Mouse (Mus musculus): Measurements from ENCODE around the gene Ak5. TPM values are rescaled to one million over a fixed set of nuclear protein-coding genes. Genes with fewer than 3 reads are reported as not detected.

The Ak5 gene
- polyA plus RNA-seq, 1 experiment from 2014 or later, result 5.2 TPM

DNA sequence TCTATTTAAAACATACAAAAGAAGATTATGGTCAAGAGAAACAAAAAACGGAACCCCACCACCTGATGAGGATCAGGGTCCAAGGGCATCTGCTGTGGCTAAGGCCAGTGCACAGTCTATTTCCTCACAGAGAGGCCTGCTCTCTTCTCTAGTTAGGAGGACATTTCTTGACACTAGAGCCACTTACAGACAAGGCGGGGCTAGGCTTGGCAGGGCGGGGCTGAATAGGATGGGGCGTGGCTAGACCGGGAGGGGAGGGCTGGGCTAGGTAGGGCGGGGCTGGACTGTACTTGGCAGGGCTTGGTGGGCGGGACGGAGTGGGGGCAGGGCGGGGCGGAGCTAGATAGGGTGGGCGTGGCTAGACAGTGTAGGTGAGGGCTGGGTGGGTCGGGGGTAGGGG lies 110.5 kb downstream of the Ak5 start:
- CTCF ChIA-PET, result interaction anchor here (1.4 kb wide), 1 partner anchor 10 kb away, joined by 5 read pairs; no protein-coding TSS in a partner anchor

GRCm38 (mm10) chr3:152556919-152557318 lies 111.2 kb downstream of the Ak5 start:
- POLR2A ChIA-PET, result no interaction called here
- DNase-seq (ENCODE audit: low read depth, low spot score) (no peak), ATAC-seq (no peak)
- in situ Hi-C loops (cut with MboI; ENCODE audit: low pct_unique_long_range_greater_than_20kb), result no loop called here
- H3K27me3 ChIP-seq, result no peaks in the 10 kb centered on the region
- CTCF ChIA-PET, result interaction anchor here (0.9 to 1.4 kb wide), 4 partner anchors 9 to 49 kb away, joined by 3 to 5 read pairs (median 4); no protein-coding TSS in a partner anchor
- peak; percentile 69 for TF ChIP-seq CTCF (IDR thresholded peaks at IDR 0.05)

More for the DNA sequence above, 110.5 kb downstream of the Ak5 start:
- no peaks in the 10 kb centered on the region for H3K27me3 ChIP-seq
- ATAC-seq, result no peak
- in situ Hi-C loops (cut with MboI; ENCODE audit: low pct_unique_long_range_greater_than_20kb), result no loop called here
- no peak for TF ChIP-seq CTCF (IDR thresholded peaks at IDR 0.05)
- POLR2A ChIA-PET, result no interaction called here
- no peak for DNase-seq (ENCODE audit: low read depth, low spot score)

GRCm38 (mm10) chr3:152556435-152556834 lies 111.7 kb downstream of the Ak5 start:
- no peak for TF ChIP-seq CTCF (IDR thresholded peaks at IDR 0.05)
- H3K27me3 ChIP-seq, result no peaks in the 10 kb centered on the region
- in situ Hi-C loops (cut with MboI; ENCODE audit: low pct_unique_long_range_greater_than_20kb), result no loop called here
- POLR2A ChIA-PET, result no interaction called here
- ATAC-seq, result peak; percentile 56
- DNase-seq (ENCODE audit: low read depth, low spot score), result no peak
- CTCF ChIA-PET, result interaction anchor here (0.9 to 1.4 kb wide), 4 partner anchors 8 to 48 kb away, joined by 3 to 5 read pairs (median 4); no protein-coding TSS in a partner anchor

DNA sequence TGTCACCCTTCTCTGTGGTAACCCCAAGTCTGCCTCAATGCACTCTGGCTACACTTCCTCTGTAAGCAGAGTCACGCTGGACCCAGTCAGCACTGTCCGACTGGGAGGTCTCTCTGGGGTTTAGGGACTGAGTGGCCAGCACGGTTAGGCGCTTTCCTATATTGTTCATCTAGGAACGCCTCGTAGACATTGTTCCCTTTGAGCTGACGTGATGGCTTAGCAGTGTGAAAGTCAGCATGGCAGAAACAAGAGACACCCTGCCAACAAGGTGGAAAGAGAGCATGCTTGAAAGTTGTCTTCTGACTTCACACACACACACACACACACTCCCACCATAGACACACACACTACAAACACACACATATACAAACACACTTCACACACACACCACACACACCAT lies 112.9 kb downstream of the Ak5 start:
- DNase-seq (ENCODE audit: low read depth, low spot score) (no peak), ATAC-seq (no peak)
- in situ Hi-C loops (cut with MboI; ENCODE audit: low pct_unique_long_range_greater_than_20kb), result no loop called here
- TF ChIP-seq CTCF (IDR thresholded peaks at IDR 0.05), result no peak
- CTCF ChIA-PET, result no interaction called here
- POLR2A ChIA-PET, result no interaction called here
- no peaks in the 10 kb centered on the region for H3K27me3 ChIP-seq

DNA sequence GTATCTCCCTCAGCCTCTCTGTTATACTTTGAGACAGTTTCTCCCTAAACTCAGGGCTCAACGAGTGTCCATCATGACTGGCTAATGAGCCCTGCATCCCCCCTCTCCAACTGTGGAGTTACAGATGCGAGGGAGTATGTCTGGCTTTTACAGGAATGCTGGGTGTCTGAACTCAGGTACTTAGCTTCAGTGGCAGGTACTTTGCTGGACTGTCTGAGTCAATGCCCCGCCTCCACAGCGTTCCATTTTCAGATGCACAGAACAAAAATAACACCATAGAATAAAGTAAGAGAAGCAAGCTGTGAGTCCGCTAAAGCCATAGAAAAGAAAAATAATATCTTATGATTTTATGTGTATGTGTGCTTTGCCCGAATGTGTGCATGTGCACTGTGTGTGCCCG lies 113.8 kb downstream of the Ak5 start:
- POLR2A ChIA-PET, result no interaction called here
- no peak for DNase-seq (ENCODE audit: low read depth, low spot score)
- H3K27me3 ChIP-seq, result no peaks in the 10 kb centered on the region
- ATAC-seq, result no peak
- CTCF ChIA-PET, result no interaction called here
- TF ChIP-seq CTCF (IDR thresholded peaks at IDR 0.05), result no peak
- in situ Hi-C loops (cut with MboI; ENCODE audit: low pct_unique_long_range_greater_than_20kb), result no loop called here

GRCm38 (mm10) chr3:152552641-152553040 lies 115.5 kb downstream of the Ak5 start:
- DNase-seq (ENCODE audit: low read depth, low spot score) (no peak), ATAC-seq (no peak)
- in situ Hi-C loops (cut with MboI; ENCODE audit: low pct_unique_long_range_greater_than_20kb), result no loop called here
- TF ChIP-seq CTCF (IDR thresholded peaks at IDR 0.05), result no peak
- ChIA-PET CTCF (interaction anchor here (1.3 to 2.1 kb wide), 2 partner anchors 10 to 22 kb away, joined by 4 to 5 read pairs; no protein-coding TSS in a partner anchor), POLR2A (no interaction called here)
- no peaks in the 10 kb centered on the region for H3K27me3 ChIP-seq

GRCm38 (mm10) chr3:152550528-152551115 lies 117.5 kb downstream of the Ak5 start:
- no peak for TF ChIP-seq CTCF (IDR thresholded peaks at IDR 0.05)
- in situ Hi-C loops (cut with MboI; ENCODE audit: low pct_unique_long_range_greater_than_20kb), result no loop called here
- POLR2A ChIA-PET, result no interaction called here
- no peak for DNase-seq (ENCODE audit: low read depth, low spot score)
- CTCF ChIA-PET, result interaction anchor here (1.0 kb wide), 1 partner anchor 42 kb away, joined by 3 read pairs; no protein-coding TSS in a partner anchor
- ATAC-seq, result no peak
- no peaks in the 10 kb centered on the region for H3K27me3 ChIP-seq

- in situ Hi-C loops (cut with MboI; ENCODE audit: low pct_unique_long_range_greater_than_20kb), result no loop called here
- H3K27me3 ChIP-seq, result no peaks in the 10 kb centered on the region
- ChIA-PET CTCF (interaction anchor here (1.0 kb wide), 2 partner anchors 10 to 42 kb away, joined by 3 read pairs; no protein-coding TSS in a partner anchor), POLR2A (no interaction called here)
- DNase-seq (ENCODE audit: low read depth, low spot score) (no peak), ATAC-seq (no peak)
- TF ChIP-seq CTCF (IDR thresholded peaks at IDR 0.05), result no peak
Observed at GRCm38 (mm10) chr3:152550031-152550430, 118.1 kb downstream of the Ak5 start.

DNA sequence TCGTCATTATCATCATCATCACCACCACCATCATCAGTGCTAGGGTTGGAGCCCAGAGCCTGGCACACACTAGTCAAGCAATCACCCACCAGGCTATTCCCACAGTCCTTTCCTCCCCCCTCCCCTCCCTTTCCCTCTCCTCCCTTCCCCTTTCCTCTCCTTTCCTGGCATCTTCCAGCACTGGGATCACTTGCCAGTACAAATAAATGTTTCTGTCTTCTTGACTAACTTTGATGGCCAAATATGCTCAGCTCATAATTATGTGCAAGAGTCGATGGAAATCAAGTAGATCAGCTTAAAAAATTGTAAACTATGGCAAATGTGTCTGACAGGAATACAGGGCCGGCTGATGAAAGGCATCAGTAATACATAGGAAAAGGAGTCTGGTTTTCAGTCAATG lies 123.2 kb downstream of the Ak5 start:
- ATAC-seq, result no peak
- no peak for TF ChIP-seq CTCF (IDR thresholded peaks at IDR 0.05)
- ChIA-PET CTCF (interaction anchor here (1.0 to 2.5 kb wide), 3 partner anchors 11 to 21 kb away, joined by 3 to 17 read pairs (median 9); no protein-coding TSS in a partner anchor), POLR2A (interaction anchor here (0.5 kb wide), 1 partner anchor 38 kb away, joined by 3 read pairs; no protein-coding TSS in a partner anchor)
- no peak for DNase-seq (ENCODE audit: low read depth, low spot score)
- in situ Hi-C loops (cut with MboI; ENCODE audit: low pct_unique_long_range_greater_than_20kb), result no loop called here
- no peaks in the 10 kb centered on the region for H3K27me3 ChIP-seq

DNA sequence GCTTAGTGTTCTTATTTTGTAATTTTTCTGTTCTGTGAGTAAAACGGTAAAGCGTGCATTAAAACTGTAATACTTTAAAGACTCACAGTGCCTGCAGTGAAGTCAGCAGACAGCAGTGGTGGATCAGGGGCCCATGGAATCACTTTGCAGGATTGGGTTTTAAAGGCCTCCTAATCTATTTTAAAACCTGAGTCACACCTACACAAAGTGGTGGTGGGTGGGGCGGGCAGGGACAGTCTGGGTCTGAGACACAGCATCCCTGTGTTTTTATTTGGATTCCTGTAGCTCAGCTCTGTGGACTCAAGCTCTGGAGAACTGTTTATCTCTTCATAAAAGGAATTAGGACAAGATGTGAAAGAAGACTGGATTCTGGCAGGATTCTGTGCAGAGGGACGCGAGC lies 125.9 kb downstream of the Ak5 start:
- ChIA-PET CTCF (interaction anchor here (1.9 to 2.0 kb wide), 2 partner anchors 10 kb away, joined by 5 to 9 read pairs; no protein-coding TSS in a partner anchor), POLR2A (interaction anchor here (1.1 kb wide), 1 partner anchor 8 kb away, joined by 5 read pairs; no protein-coding TSS in a partner anchor)
- no peaks in the 10 kb centered on the region for H3K27me3 ChIP-seq
- DNase-seq (ENCODE audit: low read depth, low spot score), result no peak
- ATAC-seq, result no peak
- TF ChIP-seq CTCF (IDR thresholded peaks at IDR 0.05), result no peak
- in situ Hi-C loops (cut with MboI; ENCODE audit: low pct_unique_long_range_greater_than_20kb), result no loop called here

DNA sequence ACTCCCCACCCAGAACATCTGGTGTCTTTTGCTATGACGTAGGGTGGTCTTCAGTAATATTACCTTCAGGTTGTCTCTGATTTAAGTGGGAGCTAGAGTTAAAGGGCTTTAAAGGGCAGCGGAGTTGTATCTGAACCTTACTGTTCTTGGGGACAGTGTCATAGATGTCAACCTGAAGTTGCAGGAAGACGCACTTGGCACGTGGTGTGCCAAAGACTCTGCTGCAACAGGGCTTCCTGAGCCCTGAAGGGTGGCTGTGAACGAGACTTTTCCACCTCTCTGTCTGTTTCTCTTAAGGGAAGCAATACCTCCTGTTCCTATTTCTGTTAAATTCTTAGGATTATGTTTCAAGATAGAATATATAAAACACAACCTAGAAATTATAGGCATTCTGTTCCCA lies 137.8 kb downstream of the Ak5 start:
- ATAC-seq, result no peak
- POLR2A ChIA-PET, result no interaction called here

More for the DNA sequence above, 137.8 kb downstream of the Ak5 start:
- CTCF ChIA-PET, result interaction anchor here (1.4 to 1.5 kb wide), 2 partner anchors 13 to 21 kb away, joined by 3 to 4 read pairs; no protein-coding TSS in a partner anchor
- no peak for TF ChIP-seq CTCF (IDR thresholded peaks at IDR 0.05)
- no peak for DNase-seq (ENCODE audit: low read depth, low spot score)
- in situ Hi-C loops (cut with MboI; ENCODE audit: low pct_unique_long_range_greater_than_20kb), result no loop called here
- no peaks in the 10 kb centered on the region for H3K27me3 ChIP-seq
